Mouse (Mus musculus) testis, adult 2 months (tissue): Measurements from ENCODE around the gene Trim14.

Source experiments
- CTCF ChIP-seq: fragments of 200-500 bp; IDR thresholded peaks from 2 replicates; pipeline ENCODE4 v1.5.1; 2012; ENCODE audit warnings: low read depth, mild to moderate bottlenecking, inconsistent platforms, low read length, moderate library complexity; ENCODE audit not compliant: control insufficient read depth, insufficient read depth, insufficient replicate concordance
- POLR2A ChIP-seq: fragments of 200-500 bp; IDR thresholded peaks from 2 replicates; pipeline ENCODE4 v1.6.1; 2012; ENCODE audit warnings: low read depth, mild to moderate bottlenecking, inconsistent platforms, low read length, moderate library complexity; ENCODE audit not compliant: control insufficient read depth

DNA sequence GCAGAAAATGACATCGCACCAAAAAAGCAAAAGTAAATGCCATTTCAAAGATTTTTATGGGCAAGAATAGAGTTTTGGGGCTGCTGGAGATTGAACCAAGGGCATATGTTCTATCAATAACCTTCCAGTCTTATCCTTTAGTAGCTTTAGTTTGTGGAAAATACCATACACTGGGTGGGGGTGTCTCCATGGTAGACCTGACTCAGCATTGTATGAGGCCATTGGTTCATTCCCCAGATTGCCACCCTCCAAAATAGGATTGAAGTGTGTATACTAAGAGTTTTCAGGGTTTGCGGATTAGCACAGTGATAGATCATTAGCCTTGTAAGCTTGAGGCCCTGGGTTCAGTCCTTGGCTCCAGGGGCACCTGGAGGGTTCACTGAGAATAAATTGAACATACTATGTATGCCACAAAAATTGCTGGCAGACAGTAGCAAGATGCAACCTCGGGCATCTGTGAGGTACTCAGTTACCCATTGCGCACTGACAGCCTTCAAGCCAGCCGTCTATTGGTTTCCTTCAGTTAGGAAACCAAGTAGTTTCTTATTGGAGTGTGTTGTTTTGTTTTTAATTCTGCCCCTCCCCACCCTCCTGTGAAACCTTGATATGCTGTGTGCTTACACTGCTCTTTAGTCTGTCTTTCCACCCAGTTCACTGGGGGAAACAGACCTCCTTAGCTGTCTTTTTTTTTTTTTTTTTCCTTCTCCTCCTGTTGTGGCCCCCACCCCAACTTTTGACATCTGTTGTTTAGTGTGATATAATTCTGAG lies 81.7 kb downstream of the Trim14 start:
- TF ChIP-seq CTCF: no peak
- TF ChIP-seq POLR2A: no peak
